Comparison of ENCODE assay signal across 8 mouse cellular contexts in genomic region chr4:154142211-154143040, GRCm38 (mm10). TPM values are rescaled to one million over a fixed set of nuclear protein-coding genes. Genes with fewer than 3 reads are reported as not detected.
DNase-seq lines count a peak whose midpoint lies in the region; ATAC-seq and TF ChIP-seq lines count a peak whose summit lies in the region.

Gene Wrap73 (plus strand): TSS chr4:154142372.

- peaks cover 21 to 30% of the 10 kb centered on the region in 2 experiments for H3K36me3 ChIP-seq in CH12.LX (replicated peaks in 1 of 2; ENCODE audit: control insufficient read depth in 1 of 2, insufficient read depth in 1 of 2, low read length in 1 of 2)
- peaks cover 15% of the 10 kb centered on the region for H3K36me3 ChIP-seq in forebrain, embryonic 10.5 days (replicated peaks)
- no peaks in the 10 kb centered on the region; the same call in 1 of the 2 replicates for H3K36me3 ChIP-seq in heart, embryonic 15.5 days
- H3K36me3 ChIP-seq in liver, embryonic 16.5 days (ENCODE audit: control insufficient read depth, insufficient read depth): peaks cover 6% of the 10 kb centered on the region
- H3K36me3 ChIP-seq in neural tube, embryonic 13.5 days: peaks cover 13% of the 10 kb centered on the region
- H3K36me3 ChIP-seq in testis, adult 2 months (ENCODE audit: control insufficient read depth, insufficient read depth, low read length): no peaks in the 10 kb centered on the region

- H3K79me2 ChIP-seq in CH12.LX (replicated peaks; ENCODE audit: control insufficient read depth, extremely low read depth, insufficient read depth, poor library complexity, severe bottlenecking): peaks cover 47% of the 10 kb centered on the region

- H3K9me3 ChIP-seq in CH12.LX (replicated peaks; ENCODE audit: low read length): peaks cover 10% of the 10 kb centered on the region
- no peaks in the 10 kb centered on the region for H3K9me3 ChIP-seq in forebrain, embryonic 10.5 days
- H3K9me3 ChIP-seq in heart, embryonic 15.5 days (replicated peaks): no peaks in the 10 kb centered on the region
- H3K9me3 ChIP-seq in liver, embryonic 16.5 days (replicated peaks; ENCODE audit: control insufficient read depth, low read length): no peaks in the 10 kb centered on the region
- no peaks in the 10 kb centered on the region for H3K9me3 ChIP-seq in neural tube, embryonic 13.5 days

- peak within 1 kb of the TSS; percentile 58 to 83 (median 78) for H3K4me3 ChIP-seq in CH12.LX (replicated peaks in 1 of 3; ENCODE audit: low read depth in 2 of 3, low read length in 2 of 3, poor library complexity in 1 of 3)
- H3K4me3 ChIP-seq in forebrain, embryonic 10.5 days: peak within 1 kb of the TSS; percentile 77
- H3K4me3 ChIP-seq in heart, embryonic 15.5 days: peak within 1 kb of the TSS; percentile 88
- peak within 1 kb of the TSS; percentile 83 for H3K4me3 ChIP-seq in liver, embryonic 16.5 days (ENCODE audit: low read depth, low read length)
- peak within 1 kb of the TSS; percentile 85 for H3K4me3 ChIP-seq in neural tube, embryonic 13.5 days
- peak within 1 kb of the TSS; percentile 94 for H3K4me3 ChIP-seq in testis, adult 2 months (ENCODE audit: control insufficient read depth, low read depth, low read length)

- H3K4me2 ChIP-seq in CH12.LX (ENCODE audit: insufficient read depth, low read depth, poor library complexity, severe bottlenecking): peak within 1 kb of the TSS; percentile 84
- peak within 1 kb of the TSS; percentile 82 for H3K4me2 ChIP-seq in heart, embryonic 15.5 days
- H3K4me2 ChIP-seq in liver, embryonic 16.5 days (ENCODE audit: low read depth, low read length): peak within 1 kb of the TSS; percentile 83
- H3K4me2 ChIP-seq in neural tube, embryonic 13.5 days: peak within 1 kb of the TSS; percentile 91

- DNase-seq in CH12.LX (ENCODE audit: extremely low read depth): peak; percentile 88
- DNase-seq in c-Kit-positive CD71-negative TER-119-negative erythroid progenitor cells, embryonic 14.5 days (ENCODE audit: low read depth): peak; percentile 79
- peak; percentile 92 for DNase-seq in forebrain, embryonic 10.5 days (ENCODE audit: extremely low spot score, low spot score)
- DNase-seq in kidney, postnatal 25 days: peak; percentile 93 to 96

- peak; percentile 91 for ATAC-seq in heart, embryonic 15.5 days (replicated peaks; ENCODE audit: insufficient number of reproducible peaks, insufficient read depth, low FRiP score, low read depth)
- ATAC-seq in liver, embryonic 16.5 days (ENCODE audit: low read depth): peak; percentile 98
- peak; percentile 93 for ATAC-seq in neural tube, embryonic 13.5 days (ENCODE audit: low read depth)

- dilution Hi-C loops in CH12.LX (cut with MboI; ENCODE audit: extremely low pct_ligation_motif_present, extremely low pct_unique_long_range_greater_than_20kb, low sequenced_read_pairs): no loop called here

- H3K27me3 ChIP-seq in CH12.LX (replicated peaks): peaks cover 35% of the 10 kb centered on the region
- H3K27me3 ChIP-seq in forebrain, embryonic 10.5 days (ENCODE audit: poor library complexity, severe bottlenecking): peaks cover 59% of the 10 kb centered on the region
- peaks cover 45% of the 10 kb centered on the region for H3K27me3 ChIP-seq in heart, embryonic 15.5 days
- peaks cover 47% of the 10 kb centered on the region for H3K27me3 ChIP-seq in liver, embryonic 16.5 days (ENCODE audit: control insufficient read depth, insufficient read depth, low read depth, low read length)
- peaks cover 46% of the 10 kb centered on the region for H3K27me3 ChIP-seq in neural tube, embryonic 13.5 days
- no peaks in the 10 kb centered on the region for H3K27me3 ChIP-seq in testis, adult 2 months (ENCODE audit: control insufficient read depth, insufficient read depth, low read length)

- in situ Hi-C loops in CH12.LX (cut with MboI; ENCODE audit: low pct_ligation_motif_present, low pct_unique_long_range_greater_than_20kb, low sequenced_read_pairs): loop anchor here (25.0 kb wide), 1 partner anchor 795 kb away; the partner anchor contains the start of gene Tnfrsf14

- WGBS in forebrain, embryonic 10.5 days: 3% methylated on average over 49 of the region's 49 CpGs
- WGBS in heart, embryonic 15.5 days: 1% methylated on average over 49 of the region's 49 CpGs
- WGBS in liver, embryonic 16.5 days (ENCODE audit: insufficient replicate concordance): 2% methylated on average over 49 of the region's 49 CpGs
- 2% methylated on average over 49 of the region's 49 CpGs for WGBS in neural tube, embryonic 13.5 days

- H3K4me1 ChIP-seq in CH12.LX (ENCODE audit: control insufficient read depth in 1 of 2, insufficient read depth in 2 of 2): peaks cover 21 to 66% of the 10 kb centered on the region in 2 experiments
- H3K4me1 ChIP-seq in forebrain, embryonic 10.5 days: peaks cover 46% of the 10 kb centered on the region
- H3K4me1 ChIP-seq in heart, embryonic 15.5 days (replicated peaks): peaks cover 33% of the 10 kb centered on the region
- H3K4me1 ChIP-seq in liver, embryonic 16.5 days (ENCODE audit: control insufficient read depth, low read depth, low read length): peaks cover 24% of the 10 kb centered on the region
- H3K4me1 ChIP-seq in neural tube, embryonic 13.5 days (replicated peaks): peaks cover 43% of the 10 kb centered on the region
- peaks cover 31% of the 10 kb centered on the region for H3K4me1 ChIP-seq in testis, adult 2 months (ENCODE audit: control insufficient read depth, insufficient read depth, low read length)

- TF ChIP-seq CTCF in CH12.LX (conservative IDR thresholded peaks at IDR 0.05 in 1 of 2, IDR thresholded peaks at IDR 0.05 in 1 of 2; ENCODE audit: low read depth in 2 of 2, low read length in 2 of 2): no peak
- TF ChIP-seq CTCF in testis, adult 2 months (IDR thresholded peaks at IDR 0.05; ENCODE audit: control insufficient read depth, insufficient read depth, insufficient replicate concordance, low read depth, low read length): no peak

- TF ChIP-seq EP300 in CH12.LX (IDR thresholded peaks at IDR 0.05; ENCODE audit: low read length): no peak

- peak within 1 kb of the TSS; percentile 96 for H3K9ac ChIP-seq in CH12.LX (ENCODE audit: insufficient read depth, low read depth)
- H3K9ac ChIP-seq in heart, embryonic 15.5 days: peak within 1 kb of the TSS; percentile 85
- peak within 1 kb of the TSS; percentile 88 for H3K9ac ChIP-seq in liver, embryonic 16.5 days (ENCODE audit: low read depth, low read length)
- H3K9ac ChIP-seq in neural tube, embryonic 13.5 days: peak within 1 kb of the TSS; percentile 89

- peak; percentile 78 for TF ChIP-seq POLR2A in CH12.LX (IDR thresholded peaks at IDR 0.05; ENCODE audit: low read depth, low read length)
- TF ChIP-seq POLR2A in testis, adult 2 months (IDR thresholded peaks at IDR 0.05; ENCODE audit: control insufficient read depth, low read depth, low read length): peak; percentile 57

- 0 out of 2 replicates have a peak within 1 kb of the TSS, but pooled peaks have one; percentile 13 for H3K27ac ChIP-seq in CH12.LX (ENCODE audit: insufficient read depth, low read depth)
- peak within 1 kb of the TSS; percentile 90 for H3K27ac ChIP-seq in forebrain, embryonic 10.5 days
- H3K27ac ChIP-seq in heart, embryonic 15.5 days: peak within 1 kb of the TSS; percentile 85
- peak within 1 kb of the TSS; percentile 77 for H3K27ac ChIP-seq in liver, embryonic 16.5 days (ENCODE audit: low read length)
- peak within 1 kb of the TSS; percentile 79 for H3K27ac ChIP-seq in neural tube, embryonic 13.5 days (replicated peaks)
- peak within 1 kb of the TSS; percentile 92 for H3K27ac ChIP-seq in testis, adult 2 months (ENCODE audit: control insufficient read depth, insufficient read depth, low read depth, low read length)

- TF ChIP-seq RAD21 in CH12.LX (IDR thresholded peaks at IDR 0.05; ENCODE audit: low read depth, low read length): no peak

TF ChIP-seq in CH12.LX, 34 proteins besides CTCF, POLR2A, EP300 and RAD21 (continues in another document):
- peak; percentile 61 for TF ChIP-seq NELFE (IDR thresholded peaks at IDR 0.05; ENCODE audit: low read depth, low read length)
- TF ChIP-seq UBTF (IDR thresholded peaks at IDR 0.05; ENCODE audit: low read depth, low read length): no peak
- no peak for TF ChIP-seq RCOR1 (conservative IDR thresholded peaks at IDR 0.05; ENCODE audit: low read depth, low read length)
- TF ChIP-seq ZKSCAN1 (IDR thresholded peaks at IDR 0.05; ENCODE audit: borderline replicate concordance, low read depth, low read length): no peak
- TF ChIP-seq KAT2A (IDR thresholded peaks at IDR 0.05; ENCODE audit: insufficient replicate concordance, low read length): peak; percentile 84; the same call in 1 of the 2 replicates
- no peak for TF ChIP-seq POLR2AphosphoS2 (IDR thresholded peaks at IDR 0.05; ENCODE audit: low read depth, low read length)
- no peak for TF ChIP-seq ZNF384 (IDR thresholded peaks at IDR 0.05; ENCODE audit: low read depth, low read length)
- TF ChIP-seq SMC3 (IDR thresholded peaks at IDR 0.05; ENCODE audit: low read depth, low read length): no peak
- peak; percentile 47; the same call in 1 of the 2 replicates for TF ChIP-seq CHD2 (IDR thresholded peaks at IDR 0.05; ENCODE audit: low read length)
- peak; percentile 91 for TF ChIP-seq ELF1 (IDR thresholded peaks at IDR 0.05; ENCODE audit: low read depth, low read length)
- no peak for TF ChIP-seq ZC3H11A (IDR thresholded peaks at IDR 0.05; ENCODE audit: low read depth, low read length)
- no peak for TF ChIP-seq JUND (conservative IDR thresholded peaks at IDR 0.05; ENCODE audit: low read depth, low read length)
- 0 out of 2 replicates have a peak, but pooled peaks have one; percentile 9 for TF ChIP-seq IRF4 (IDR thresholded peaks at IDR 0.05; ENCODE audit: low read depth, low read length)
- no peak; the same call in 1 of the 2 replicates for TF ChIP-seq GABPA (IDR thresholded peaks at IDR 0.05; ENCODE audit: insufficient replicate concordance, low read depth, low read length)
- peak; percentile 20; the same call in 1 of the 2 replicates for TF ChIP-seq MEF2A (IDR thresholded peaks at IDR 0.05; ENCODE audit: borderline replicate concordance, low read depth, low read length)
- no peak for TF ChIP-seq MAZ (IDR thresholded peaks at IDR 0.05; ENCODE audit: low read depth, low read length)
- no peak for TF ChIP-seq TBP (conservative IDR thresholded peaks at IDR 0.05; ENCODE audit: low read depth, low read length)
- no peak for TF ChIP-seq JUN (IDR thresholded peaks at IDR 0.05; ENCODE audit: insufficient read depth, low read depth, low read length)
- TF ChIP-seq NRF1 (IDR thresholded peaks at IDR 0.05; ENCODE audit: low read depth, low read length): no peak

RNA-seq across cellular contexts. Expression of gene Wrap73, which starts in this region (rescaled TPM):
- total RNA-seq in CH12.LX (2012; rRNA removed) (70.1 and 77.6 TPM in 2 replicates), CH12.LX (2014; rRNA removed) (42.4 and 49.3 TPM in 2 replicates)
- polyA plus RNA-seq in CH12.LX (2012; ENCODE audit: insufficient read length, low read depth): 31.5 and 32.1 TPM in 2 replicates
- 47.5 and 50.3 TPM in 2 replicates for polyA plus RNA-seq in forebrain, embryonic 10.5 days (2016; fragmentation: Nextera tagmentation; extraction: Ambion mirVana)
- polyA plus RNA-seq in heart, embryonic 15.5 days (2015; fragmentation: Nextera tagmentation; extraction: Ambion mirVana): 19.5 and 25.7 TPM in 2 replicates
- 22.5 and 24.7 TPM in 2 replicates for polyA plus RNA-seq in liver, embryonic 16.5 days (2015; fragmentation: Nextera tagmentation; extraction: Ambion mirVana)
- polyA plus RNA-seq in neural tube, embryonic 13.5 days (2015; fragmentation: Nextera tagmentation; extraction: Ambion mirVana): 42.5 and 45.2 TPM in 2 replicates
- 20.8 and 21.2 TPM in 2 replicates for polyA plus RNA-seq in testis, adult 2 months (2012; rRNA removed)

Comparison
In these comparisons a context has a peak if more than half of its experiments do, and no peak if none do; other contexts are left out.
1. Peak in every context shown above with its lines: DNase-seq, ATAC-seq, H3K4me3 ChIP-seq and H3K27ac ChIP-seq.
2. H3K27ac ChIP-seq: peak in every context shown above with its lines; median percentile 92 in testis, adult 2 months; 90 in forebrain, embryonic 10.5 days; 85 in heart, embryonic 15.5 days; 79 in neural tube, embryonic 13.5 days; 77 in liver, embryonic 16.5 days; 13 in CH12.LX.